Mouse (Mus musculus) olfactory bulb, adult 2 months (tissue): Measurements from ENCODE around the gene Arhgef11.

ENCODE experiments used
- CTCF ChIP-seq: fragments of 200-500 bp; IDR thresholded peaks from 2 replicates; pipeline ENCODE4 v1.5.1; 2012; ENCODE audit warnings: low read depth, mild to moderate bottlenecking, low read length, moderate library complexity; ENCODE audit not compliant: insufficient read depth
- POLR2A ChIP-seq: fragments of 200-500 bp; IDR thresholded peaks from 2 replicates; pipeline ENCODE4 v1.6.1; 2012; ENCODE audit warnings: mild to moderate bottlenecking, low read depth, low read length, moderate library complexity; ENCODE audit not compliant: insufficient read depth

GRCm38 (mm10) chr3:87767764-87768163 is 150.4 kb downstream of the Arhgef11 start:
- TF ChIP-seq CTCF, result no peak
- TF ChIP-seq POLR2A, result no peak
